ENCODE assay signal across 13 mouse cellular contexts in the genomic region with DNA sequence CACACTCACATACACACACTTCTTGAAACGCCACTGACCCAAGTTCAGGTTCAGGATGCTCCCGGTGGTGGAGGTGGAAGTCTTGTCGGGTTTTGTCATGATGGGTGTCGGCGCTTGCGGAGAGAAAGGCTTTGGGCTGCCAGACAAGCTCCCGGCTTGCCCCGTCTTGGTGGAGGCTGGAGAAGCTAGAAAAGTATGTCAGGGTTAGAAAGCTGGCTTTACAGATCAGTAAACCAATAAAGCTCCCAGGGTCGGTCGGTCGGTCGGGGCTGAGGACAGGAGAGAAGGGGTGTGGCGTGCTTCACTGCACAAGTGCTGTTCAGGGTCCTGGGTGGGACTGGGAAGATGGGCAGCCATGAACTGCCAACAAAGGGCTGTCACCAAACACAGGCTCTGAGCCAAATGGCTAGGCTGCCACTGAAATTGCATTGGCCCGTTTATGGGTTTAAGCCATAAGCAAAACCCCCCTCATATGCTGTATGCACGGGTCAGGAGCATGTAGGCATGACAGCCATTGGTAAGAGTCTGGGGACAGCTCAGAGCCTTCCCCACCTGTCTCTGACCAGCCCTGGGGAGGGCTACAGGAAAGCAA.
A peak's percentile ranks its signal among the peaks of the same experiment; 100 is the strongest.
DNase-seq lines count a peak whose midpoint lies in the region; ATAC-seq and TF ChIP-seq lines count a peak whose summit lies in the region.
"Had no signal": no experiment of that assay in that cellular context is flagged by ENCODE, and none has a peak within 500 bp of the region (broad histone marks: within the 10 kb centered on the region; RNA-seq: fewer than 3 reads in every experiment).

No protein-coding gene starts in this region.

- 87% methylated on average over 15 of the region's 15 CpGs for WGBS in forebrain, embryonic 13.5 days
- 80% methylated on average over 15 of the region's 15 CpGs for WGBS in forebrain, postnatal 0 days
- WGBS in kidney, embryonic 15.5 days = 58% methylated on average over 15 of the region's 15 CpGs
- 55% methylated on average over 15 of the region's 15 CpGs for WGBS in kidney, adult 2 months
- 68% methylated on average over 15 of the region's 15 CpGs for WGBS in neural tube, embryonic 14.5 days

- H3K27me3 ChIP-seq in forebrain, embryonic 13.5 days = no peaks in the 10 kb centered on the region
- no peaks in the 10 kb centered on the region for H3K27me3 ChIP-seq in forebrain, postnatal 0 days (ENCODE audit: insufficient read depth, low read length)
- H3K27me3 ChIP-seq in kidney, embryonic 15.5 days = no peaks in the 10 kb centered on the region
- H3K27me3 ChIP-seq in kidney, adult 2 months (replicated peaks; ENCODE audit: control insufficient read depth, insufficient read depth, low read length) = no peaks in the 10 kb centered on the region
- no peaks in the 10 kb centered on the region for H3K27me3 ChIP-seq in neural tube, embryonic 14.5 days (ENCODE audit: control insufficient read depth, insufficient read depth, low read length)

- DNase-seq in forebrain, postnatal 0 days = no peak
- DNase-seq in kidney, adult 2 months = no peak
- DNase-seq in R1 (ENCODE audit: low read depth, low spot score) = peak; percentile 63
- DNase-seq in MN1 (ENCODE audit: low spot score) = no peak
- DNase-seq: adrenal gland, adult 2 months; gastrocnemius, postnatal 25 days; retina, postnatal 1 day had no signal

- no peak for TF ChIP-seq POLR2A in kidney, adult 2 months (IDR thresholded peaks at IDR 0.05; ENCODE audit: low read depth, low read length)

- no peak overlapping the region for H3K9ac ChIP-seq in forebrain, embryonic 13.5 days
- H3K9ac ChIP-seq in forebrain, postnatal 0 days = no peak overlapping the region
- H3K9ac ChIP-seq in kidney, embryonic 15.5 days = no peak overlapping the region
- no peak overlapping the region for H3K9ac ChIP-seq in neural tube, embryonic 14.5 days (replicated peaks; ENCODE audit: low read depth, low read length)

- no peak overlapping the region for H3K4me2 ChIP-seq in forebrain, embryonic 13.5 days
- no peak overlapping the region for H3K4me2 ChIP-seq in forebrain, postnatal 0 days (ENCODE audit: low read depth)
- H3K4me2 ChIP-seq in kidney, embryonic 15.5 days = no peak overlapping the region
- H3K4me2 ChIP-seq in neural tube, embryonic 14.5 days (ENCODE audit: low read depth, low read length) = no peak overlapping the region

- H3K4me1 ChIP-seq in forebrain, embryonic 13.5 days = 0 out of 2 replicates have a peak, but pooled peaks cover 4% of the 10 kb centered on the region
- no peaks in the 10 kb centered on the region for H3K4me1 ChIP-seq in forebrain, postnatal 0 days (ENCODE audit: insufficient read depth)
- H3K4me1 ChIP-seq in kidney, embryonic 15.5 days = peaks cover 9% of the 10 kb centered on the region; the same call in 1 of the 2 replicates
- H3K4me1 ChIP-seq in kidney, adult 2 months (ENCODE audit: control insufficient read depth, insufficient read depth, low read length) = peaks cover 4% of the 10 kb centered on the region; the same call in 1 of the 2 replicates
- H3K4me1 ChIP-seq in neural tube, embryonic 14.5 days (ENCODE audit: control insufficient read depth, insufficient read depth, low read length) = 0 out of 2 replicates have a peak, but pooled peaks cover 4% of the 10 kb centered on the region

- no peaks in the 10 kb centered on the region for H3K9me3 ChIP-seq in forebrain, embryonic 13.5 days (replicated peaks)
- no peaks in the 10 kb centered on the region for H3K9me3 ChIP-seq in forebrain, postnatal 0 days (ENCODE audit: low read length)
- no peaks in the 10 kb centered on the region for H3K9me3 ChIP-seq in kidney, embryonic 15.5 days (replicated peaks)
- no peaks in the 10 kb centered on the region for H3K9me3 ChIP-seq in neural tube, embryonic 14.5 days (ENCODE audit: control insufficient read depth, low read length)
- H3K9me3 ChIP-seq: forebrain, embryonic 10.5 days had no signal

- no peak overlapping the region for H3K4me3 ChIP-seq in forebrain, embryonic 13.5 days
- H3K4me3 ChIP-seq in forebrain, postnatal 0 days (ENCODE audit: low read depth, low read length) = no peak overlapping the region
- no peak overlapping the region for H3K4me3 ChIP-seq in kidney, embryonic 15.5 days (replicated peaks)
- H3K4me3 ChIP-seq in kidney, adult 2 months (ENCODE audit: insufficient read depth, low read depth, low read length) = no peak overlapping the region
- no peak overlapping the region for H3K4me3 ChIP-seq in neural tube, embryonic 14.5 days (ENCODE audit: low read depth, low read length)
- H3K4me3 ChIP-seq: forebrain, embryonic 10.5 days had no signal

- peaks cover 92% of the 10 kb centered on the region for H3K36me3 ChIP-seq in forebrain, embryonic 13.5 days (ENCODE audit: poor library complexity, severe bottlenecking)
- H3K36me3 ChIP-seq in forebrain, postnatal 0 days (ENCODE audit: insufficient read depth) = peaks cover 45% of the 10 kb centered on the region
- peaks cover 98% of the 10 kb centered on the region for H3K36me3 ChIP-seq in kidney, embryonic 15.5 days
- no peaks in the 10 kb centered on the region for H3K36me3 ChIP-seq in kidney, adult 2 months (ENCODE audit: control insufficient read depth, insufficient read depth, low read length)
- H3K36me3 ChIP-seq in neural tube, embryonic 14.5 days (ENCODE audit: control insufficient read depth, insufficient read depth, low read length) = peaks cover 41% of the 10 kb centered on the region

- no peak for ATAC-seq in forebrain, embryonic 13.5 days
- no peak for ATAC-seq in forebrain, postnatal 0 days
- no peak for ATAC-seq in kidney, embryonic 15.5 days (replicated peaks; ENCODE audit: low FRiP score)
- no peak for ATAC-seq in neural tube, embryonic 14.5 days (ENCODE audit: low read depth)
- ATAC-seq in megakaryocyte progenitor cell, adult 5-6 weeks (replicated peaks; ENCODE audit: poor library complexity) = no peak
- ATAC-seq: intestine, postnatal 0 days had no signal

- H3K27ac ChIP-seq in forebrain, embryonic 13.5 days = peak overlapping the region; percentile 25; the same call in 1 of the 2 replicates
- H3K27ac ChIP-seq in forebrain, postnatal 0 days (ENCODE audit: low read depth, low read length) = no peak overlapping the region
- H3K27ac ChIP-seq in kidney, embryonic 15.5 days = peak overlapping the region; percentile 45
- H3K27ac ChIP-seq in kidney, adult 2 months (ENCODE audit: insufficient read depth, low read depth, low read length) = no peak overlapping the region
- H3K27ac ChIP-seq in neural tube, embryonic 14.5 days (ENCODE audit: low read depth, low read length) = peak overlapping the region; percentile 40; the same call in 1 of the 2 replicates
- H3K27ac ChIP-seq: forebrain, embryonic 10.5 days had no signal

- no peak for TF ChIP-seq CTCF in forebrain, postnatal 0 days (IDR thresholded peaks at IDR 0.05; ENCODE audit: low read depth)
- TF ChIP-seq CTCF in kidney, adult 2 months (conservative IDR thresholded peaks at IDR 0.05; ENCODE audit: insufficient read depth, insufficient read length, low read depth, low read length) = no peak

Comparison
In these comparisons a context has a peak if more than half of its experiments do, and no peak if none do; other contexts are left out.
1. H3K27ac ChIP-seq: peak in forebrain, embryonic 13.5 days (single experiment), kidney, embryonic 15.5 days (single experiment) and neural tube, embryonic 14.5 days (single experiment); none in forebrain, postnatal 0 days (single experiment) and kidney, adult 2 months (single experiment).